Mouse (Mus musculus) cerebellum, adult 2 months (tissue): ENCODE results near the gene Mllt3.

ENCODE experiments used
- CTCF ChIP-seq: fragments of 200-500 bp; IDR thresholded peaks from 2 replicates; pipeline ENCODE4 v1.5.1; 2011; ENCODE audit warnings: low read depth, mild to moderate bottlenecking, control low read depth, low read length, moderate library complexity, borderline replicate concordance; ENCODE audit not compliant: insufficient read depth
- POLR2A ChIP-seq: fragments of 200-500 bp; IDR thresholded peaks from 2 replicates; pipeline ENCODE4 v1.6.1; 2011; ENCODE audit warnings: low read length, control low read depth, borderline replicate concordance; ENCODE audit not compliant: insufficient read depth

DNA sequence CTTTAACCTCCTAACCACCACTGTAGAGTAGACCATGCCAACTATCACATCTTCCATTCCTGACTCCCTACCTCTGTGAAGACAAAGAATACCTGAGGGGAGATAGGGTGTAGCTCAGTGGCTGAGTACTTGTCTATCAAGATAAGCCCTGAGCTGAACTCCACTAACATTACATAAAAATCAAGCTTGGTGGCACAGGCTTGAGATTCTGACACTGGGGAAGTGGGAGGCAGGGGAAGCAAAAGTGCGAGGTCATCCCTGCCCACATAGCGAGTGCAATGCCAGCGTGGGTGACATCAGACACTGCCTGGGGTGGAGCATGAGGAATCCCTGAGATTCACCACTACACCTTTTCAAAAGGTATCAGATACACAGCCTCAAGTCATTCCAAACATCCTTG lies 76.0 kb downstream of the Mllt3 start:
- no peak for TF ChIP-seq CTCF
- no peak for TF ChIP-seq POLR2A
